Mouse (Mus musculus) gastrocnemius, adult 18-20 months (tissue): Measurements from ENCODE around the gene Pik3r5. TPM values are rescaled to one million over a fixed set of nuclear protein-coding genes. Genes with fewer than 3 reads are reported as not detected.

ENCODE experiments used
- DNase-seq: peaks from one replicate; pipeline ENCODE4 v3.0.0; 2021; ENCODE audit warnings: low spot score
- total RNA-seq, 2 experiments: library from RNA; stranded (reverse); gene quantifications; 2 replicates each; pipeline ENCODE4 v1.2.3; 2021

The Pik3r5 gene
- total RNA-seq, 2 experiments from 2014 or later, result 0.23 to 0.88 TPM

GRCm38 (mm10) chr11:68446547-68446946, 14.6 kb downstream of the Pik3r5 start:
- DNase-seq, result no peak

GRCm38 (mm10) chr11:68447242-68447641, 15.3 kb downstream of the Pik3r5 start:
- no peak for DNase-seq

- no peak for DNase-seq
Observed at GRCm38 (mm10) chr11:68448356-68448755, 16.4 kb downstream of the Pik3r5 start.

- DNase-seq, result no peak
Observed at GRCm38 (mm10) chr11:68451282-68451735, 19.4 kb downstream of the Pik3r5 start.

GRCm38 (mm10) chr11:68451747-68452405, 20.0 kb downstream of the Pik3r5 start:
- no peak for DNase-seq

- DNase-seq, result no peak
Observed at GRCm38 (mm10) chr11:68452740-68453139, 20.8 kb downstream of the Pik3r5 start.

GRCm38 (mm10) chr11:68453301-68453700, 21.4 kb downstream of the Pik3r5 start:
- no peak for DNase-seq

- DNase-seq, result no peak
Observed at GRCm38 (mm10) chr11:68458086-68458485, 26.2 kb downstream of the Pik3r5 start.

GRCm38 (mm10) chr11:68459021-68459420, 27.1 kb downstream of the Pik3r5 start:
- DNase-seq, result no peak

- DNase-seq, result no peak
Observed at GRCm38 (mm10) chr11:68459486-68459885, 27.6 kb downstream of the Pik3r5 start.

- DNase-seq, result no peak
Observed at GRCm38 (mm10) chr11:68462716-68463115, 30.8 kb downstream of the Pik3r5 start.

- no peak for DNase-seq
Observed at GRCm38 (mm10) chr11:68464260-68464659, 32.3 kb downstream of the Pik3r5 start.

- no peak for DNase-seq
Observed at GRCm38 (mm10) chr11:68465090-68465489, 33.2 kb downstream of the Pik3r5 start.

- DNase-seq, result no peak
Observed at GRCm38 (mm10) chr11:68467441-68467840, 35.5 kb downstream of the Pik3r5 start.

- no peak for DNase-seq
Observed at GRCm38 (mm10) chr11:68467962-68468612, 36.2 kb downstream of the Pik3r5 start.

- no peak for DNase-seq
Observed at GRCm38 (mm10) chr11:68468886-68469285, 37.0 kb downstream of the Pik3r5 start.

GRCm38 (mm10) chr11:68472162-68472849, 40.4 kb downstream of the Pik3r5 start:
- DNase-seq, result no peak

- no peak for DNase-seq
Observed at GRCm38 (mm10) chr11:68474600-68474999, 42.7 kb downstream of the Pik3r5 start.

- DNase-seq, result no peak
Observed at GRCm38 (mm10) chr11:68475676-68476075, 43.8 kb downstream of the Pik3r5 start.

- DNase-seq, result no peak
Observed at GRCm38 (mm10) chr11:68477661-68478060, 45.7 kb downstream of the Pik3r5 start.

- no peak for DNase-seq
Observed at GRCm38 (mm10) chr11:68478574-68478981, 46.7 kb downstream of the Pik3r5 start.

- no peak for DNase-seq
Observed at GRCm38 (mm10) chr11:68480660-68481059, 48.7 kb downstream of the Pik3r5 start.
